Mouse (Mus musculus): Measurements from ENCODE around the gene Fbln1. TPM values are rescaled to one million over a fixed set of nuclear protein-coding genes. Genes with fewer than 3 reads are reported as not detected.

The Fbln1 gene
- polyA plus RNA-seq, 1 experiment: not detected

GRCm38 (mm10) chr15:85210686-85211085, 4.9 kb downstream of the Fbln1 start:
- no peak overlapping the region for H3K4me3 ChIP-seq (ENCODE audit: insufficient read depth, low read depth, low read length)
- TF ChIP-seq POLR2A (IDR thresholded peaks at IDR 0.05; ENCODE audit: insufficient read depth, low read depth, low read length) (no peak), CTCF (IDR thresholded peaks at IDR 0.05; ENCODE audit: insufficient read depth, low read depth, low read length) (no peak)
- H3K4me1 ChIP-seq (ENCODE audit: control insufficient read depth, insufficient read depth, low read length): peaks cover 26% of the 10 kb centered on the region
- 84% methylated on average over 12 of the region's 12 CpGs for WGBS
- no peak overlapping the region for H3K27ac ChIP-seq (ENCODE audit: insufficient read depth, low read depth, low read length)

GRCm38 (mm10) chr15:85211101-85211760, 5.5 kb downstream of the Fbln1 start:
- peaks cover 22% of the 10 kb centered on the region for H3K4me1 ChIP-seq (ENCODE audit: control insufficient read depth, insufficient read depth, low read length)
- TF ChIP-seq POLR2A (IDR thresholded peaks at IDR 0.05; ENCODE audit: insufficient read depth, low read depth, low read length) (no peak), CTCF (IDR thresholded peaks at IDR 0.05; ENCODE audit: insufficient read depth, low read depth, low read length) (no peak)
- H3K27ac ChIP-seq (ENCODE audit: insufficient read depth, low read depth, low read length): no peak overlapping the region
- H3K4me3 ChIP-seq (ENCODE audit: insufficient read depth, low read depth, low read length): no peak overlapping the region
- WGBS: 90% methylated on average over 18 of the region's 18 CpGs

- H3K4me3 ChIP-seq (ENCODE audit: insufficient read depth, low read depth, low read length): no peak overlapping the region
- H3K4me1 ChIP-seq (ENCODE audit: control insufficient read depth, insufficient read depth, low read length): no peaks in the 10 kb centered on the region
- WGBS: 97% methylated on average over 7 of the region's 7 CpGs
- H3K27ac ChIP-seq (ENCODE audit: insufficient read depth, low read depth, low read length): no peak overlapping the region
- no peak for TF ChIP-seq POLR2A (IDR thresholded peaks at IDR 0.05; ENCODE audit: insufficient read depth, low read depth, low read length)
- TF ChIP-seq CTCF (IDR thresholded peaks at IDR 0.05; ENCODE audit: insufficient read depth, low read depth, low read length): no peak
Measured at GRCm38 (mm10) chr15:85216069-85216813, 10.5 kb downstream of the Fbln1 start.

GRCm38 (mm10) chr15:85218617-85219265, 13.0 kb downstream of the Fbln1 start:
- H3K4me1 ChIP-seq (ENCODE audit: control insufficient read depth, insufficient read depth, low read length): no peaks in the 10 kb centered on the region
- 75% methylated on average over 5 of the region's 5 CpGs for WGBS

GRCm38 (mm10) chr15:85220371-85220770, 14.6 kb downstream of the Fbln1 start:
- Histone ChIP-seq H3K27ac (ENCODE audit: insufficient read depth, low read depth, low read length) (no peak overlapping the region), H3K4me1 (ENCODE audit: control insufficient read depth, insufficient read depth, low read length) (0 out of 2 replicates have a peak, but pooled peaks cover 4% of the 10 kb centered on the region), H3K4me3 (ENCODE audit: insufficient read depth, low read depth, low read length) (no peak overlapping the region)
- WGBS: 93% methylated on average over 6 of the region's 6 CpGs
- TF ChIP-seq POLR2A (IDR thresholded peaks at IDR 0.05; ENCODE audit: insufficient read depth, low read depth, low read length) (no peak), CTCF (IDR thresholded peaks at IDR 0.05; ENCODE audit: insufficient read depth, low read depth, low read length) (no peak)

More at GRCm38 (mm10) chr15:85218617-85219265, 13.0 kb downstream of the Fbln1 start:
- H3K27ac ChIP-seq (ENCODE audit: insufficient read depth, low read depth, low read length): no peak overlapping the region
- H3K4me3 ChIP-seq (ENCODE audit: insufficient read depth, low read depth, low read length): no peak overlapping the region
- no peak for TF ChIP-seq POLR2A (IDR thresholded peaks at IDR 0.05; ENCODE audit: insufficient read depth, low read depth, low read length)
- TF ChIP-seq CTCF (IDR thresholded peaks at IDR 0.05; ENCODE audit: insufficient read depth, low read depth, low read length): no peak

- Histone ChIP-seq H3K4me1 (ENCODE audit: control insufficient read depth, insufficient read depth, low read length) (0 out of 2 replicates have a peak, but pooled peaks cover 4% of the 10 kb centered on the region), H3K27ac (ENCODE audit: insufficient read depth, low read depth, low read length) (no peak overlapping the region), H3K4me3 (ENCODE audit: insufficient read depth, low read depth, low read length) (no peak overlapping the region)
- WGBS: 77% methylated on average over 12 of the region's 12 CpGs
- TF ChIP-seq CTCF (IDR thresholded peaks at IDR 0.05; ENCODE audit: insufficient read depth, low read depth, low read length) (no peak), POLR2A (IDR thresholded peaks at IDR 0.05; ENCODE audit: insufficient read depth, low read depth, low read length) (no peak)
Measured at GRCm38 (mm10) chr15:85221115-85221854, 15.5 kb downstream of the Fbln1 start.

- WGBS: 59% methylated on average over 3 of the region's 3 CpGs
- 0 out of 2 replicates have a peak, but pooled peaks cover 4% of the 10 kb centered on the region for H3K4me1 ChIP-seq (ENCODE audit: control insufficient read depth, insufficient read depth, low read length)
- H3K27ac ChIP-seq (ENCODE audit: insufficient read depth, low read depth, low read length): no peak overlapping the region; the same call in 1 of the 2 replicates
Measured at GRCm38 (mm10) chr15:85225693-85226092, 19.9 kb downstream of the Fbln1 start.

GRCm38 (mm10) chr15:85226841-85227240, 21.1 kb downstream of the Fbln1 start:
- WGBS: 85% methylated on average over 7 of the region's 7 CpGs

More at GRCm38 (mm10) chr15:85225693-85226092, 19.9 kb downstream of the Fbln1 start:
- no peak overlapping the region for H3K4me3 ChIP-seq (ENCODE audit: insufficient read depth, low read depth, low read length)
- no peak for TF ChIP-seq CTCF (IDR thresholded peaks at IDR 0.05; ENCODE audit: insufficient read depth, low read depth, low read length)
- no peak for TF ChIP-seq POLR2A (IDR thresholded peaks at IDR 0.05; ENCODE audit: insufficient read depth, low read depth, low read length)

More at GRCm38 (mm10) chr15:85226841-85227240, 21.1 kb downstream of the Fbln1 start:
- no peak for TF ChIP-seq POLR2A (IDR thresholded peaks at IDR 0.05; ENCODE audit: insufficient read depth, low read depth, low read length)
- no peak for TF ChIP-seq CTCF (IDR thresholded peaks at IDR 0.05; ENCODE audit: insufficient read depth, low read depth, low read length)
- 0 out of 2 replicates have a peak, but pooled peaks cover 4% of the 10 kb centered on the region for H3K4me1 ChIP-seq (ENCODE audit: control insufficient read depth, insufficient read depth, low read length)
- H3K4me3 ChIP-seq (ENCODE audit: insufficient read depth, low read depth, low read length): no peak overlapping the region
- H3K27ac ChIP-seq (ENCODE audit: insufficient read depth, low read depth, low read length): no peak overlapping the region

Measured in olfactory bulb, adult 2 months (tissue).